Mouse (Mus musculus): ENCODE data around the gene Unc93a2.
"Not testable (repeated sequence)": the region's sequence is repeated elsewhere in the genome, so short reads cannot be mapped to it uniquely, and the experiment has no call there.

DNA sequence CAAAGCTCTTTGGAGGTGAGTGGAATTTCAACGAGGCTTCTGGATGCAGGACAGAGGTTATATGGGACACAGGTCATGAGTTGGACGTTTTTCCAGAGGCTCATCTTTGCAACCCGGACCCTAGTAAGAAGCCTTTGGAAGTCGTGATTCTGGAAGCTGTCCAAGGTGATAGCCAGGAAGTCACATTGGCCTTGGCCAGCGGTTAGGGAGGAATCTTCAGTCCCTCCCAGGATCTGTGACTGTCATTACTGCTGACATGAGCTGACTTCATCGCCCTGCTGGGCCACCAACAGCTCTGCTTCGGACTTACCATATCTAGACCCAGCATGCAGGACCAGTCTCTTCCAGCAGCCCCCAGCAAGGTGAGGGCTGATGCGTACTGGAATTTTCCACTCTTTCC, 28.1 kb upstream of the Unc93a2 start:
- not testable (repeated sequence) for TF ChIP-seq EP300 (IDR thresholded peaks at IDR 0.05; ENCODE audit: insufficient read depth, low read depth, low read length); POLR2A (IDR thresholded peaks at IDR 0.05; ENCODE audit: insufficient read depth, low read length); CTCF (IDR thresholded peaks at IDR 0.05; ENCODE audit: low read depth, low read length)

Data from ES-Bruce4 (cell line).